Mouse (Mus musculus) lung, embryonic 14.5 days (tissue): Measurements from ENCODE around the gene Srr. TPM values are rescaled to one million over a fixed set of nuclear protein-coding genes. Genes with fewer than 3 reads are reported as not detected.

Source experiments
- ATAC-seq: fragments of 200-750 bp; cut with Nextera tagmentation; 2 replicates; pipeline ENCODE4 v1.8.0; 2017; ENCODE audit warnings: mild to moderate bottlenecking, moderate TSS enrichment, moderate library complexity; ENCODE audit not compliant: insufficient read depth
- DNase-seq: peaks from one replicate; pipeline ENCODE4 v3.0.0-alpha.2; 2015
- H3K27ac ChIP-seq: fragments of 300-500 bp; sonication (generic); 2 replicates; pipeline ENCODE4 v1.5.1; 2014; ENCODE audit warnings: low read depth, mild to moderate bottlenecking, moderate library complexity
- H3K27me3 ChIP-seq: fragments of 300-500 bp; sonication (generic); 2 replicates; pipeline ENCODE4 v1.6.1; 2014; ENCODE audit warnings: low read length, control low read depth; ENCODE audit not compliant: insufficient read depth
- H3K36me3 ChIP-seq: fragments of 300-500 bp; sonication (generic); 2 replicates; pipeline ENCODE4 v1.6.1; 2014; ENCODE audit warnings: control low read depth; ENCODE audit not compliant: insufficient read depth
- H3K4me1 ChIP-seq: fragments of 300-500 bp; sonication (generic); 2 replicates; pipeline ENCODE4 v1.6.1; 2014; ENCODE audit warnings: antibody characterized with exemption, control low read depth; ENCODE audit not compliant: insufficient read depth
- H3K4me2 ChIP-seq: fragments of 300-500 bp; sonication (generic); 2 replicates; pipeline ENCODE4 v1.6.1; 2014; ENCODE audit warnings: mild to moderate bottlenecking
- H3K4me3 ChIP-seq: fragments of 300-500 bp; sonication (generic); 2 replicates; pipeline ENCODE4 v1.5.1; 2014; ENCODE audit warnings: low read depth, low read length
- H3K9ac ChIP-seq: fragments of 300-500 bp; sonication (generic); 2 replicates; pipeline ENCODE4 v1.6.1; 2014
- H3K9me3 ChIP-seq: fragments of 300-500 bp; sonication (generic); 2 replicates; pipeline ENCODE4 v1.6.1; 2016; ENCODE audit warnings: low read depth, low read length, control low read depth
- CTCF ChIP-seq: IDR thresholded peaks from 2 replicates; pipeline ENCODE4 v1.5.1; 2016; ENCODE audit warnings: antibody characterized with exemption, low read depth
- WGBS: fragments of 180-500 bp; shearing (Covaris S2); extraction: QIAGEN DNeasy Blood & Tissue Kit; methylation state at CpG from one replicate; pipeline ENCODE4 v1.1.7; 2014; 5-methylcytosine and 5-hydroxymethylcytosine counted together
- polyA plus RNA-seq: library from polyadenylated mRNA; unstranded; fragments of >200 nt; fragmentation: Nextera tagmentation; extraction: Ambion mirVana; gene quantifications from 2 replicates; pipeline ENCODE4 v1.2.1, GENCODE M21; 2014

Srr gene
- polyA plus RNA-seq, 1 experiment from 2014 or later, result 23.6 TPM

DNA sequence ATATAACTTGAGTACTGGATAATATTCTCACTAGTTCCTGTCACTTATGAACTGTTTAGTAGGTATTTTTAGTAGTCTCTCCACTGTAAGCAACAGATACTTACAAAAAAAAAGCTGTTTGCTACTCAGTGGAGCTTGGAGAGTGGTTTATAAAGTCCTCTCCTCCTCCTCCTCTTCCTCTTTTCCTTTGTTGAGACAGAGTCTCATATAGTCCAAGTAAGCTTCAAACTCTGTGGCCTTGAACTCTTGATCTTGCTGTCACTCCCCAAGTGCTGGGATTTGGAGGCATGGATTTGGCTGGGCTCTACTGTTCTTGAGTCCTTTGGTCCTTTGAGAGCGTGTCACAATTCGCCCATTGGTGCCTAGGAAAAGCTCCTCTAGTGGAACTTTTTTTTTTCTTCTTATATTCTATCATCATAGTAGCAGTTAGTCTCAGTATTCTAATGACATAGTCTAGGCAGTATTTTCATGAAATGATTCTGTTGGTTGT is 1.5 kb upstream of the Srr start:
- Histone ChIP-seq H3K4me1 (peaks cover 4% of the 10 kb centered on the region; the same call in 1 of the 2 replicates), H3K4me2 (peak overlapping the region; percentile 64), H3K4me3 (peak overlapping the region; percentile 89), H3K9ac (no peak overlapping the region), H3K9me3 (no peaks in the 10 kb centered on the region), H3K27me3 (no peaks in the 10 kb centered on the region), H3K36me3 (peaks cover 22% of the 10 kb centered on the region), H3K27ac (no peak overlapping the region)
- TF ChIP-seq CTCF, result no peak
- DNase-seq (no peak), ATAC-seq (no peak)
- WGBS, result 90% methylated on average over 2 of the region's 2 CpGs

- ATAC-seq (peak; percentile 10; the same call in 1 of the 2 replicates), DNase-seq (peak; percentile 62)
- WGBS, result 3% methylated on average over 11 of the region's 11 CpGs
- Histone ChIP-seq H3K27me3 (no peaks in the 10 kb centered on the region), H3K4me3 (peak overlapping the region; percentile 89), H3K36me3 (peaks cover 20% of the 10 kb centered on the region), H3K4me1 (peaks cover 4% of the 10 kb centered on the region; the same call in 1 of the 2 replicates), H3K9ac (peak overlapping the region; percentile 89), H3K9me3 (no peaks in the 10 kb centered on the region), H3K4me2 (peak overlapping the region; percentile 64), H3K27ac (peak overlapping the region; percentile 98)
- no peak for TF ChIP-seq CTCF
These were observed 749 bp upstream of the Srr start for GRCm38 (mm10) chr11:74926388-74927005.

DNA sequence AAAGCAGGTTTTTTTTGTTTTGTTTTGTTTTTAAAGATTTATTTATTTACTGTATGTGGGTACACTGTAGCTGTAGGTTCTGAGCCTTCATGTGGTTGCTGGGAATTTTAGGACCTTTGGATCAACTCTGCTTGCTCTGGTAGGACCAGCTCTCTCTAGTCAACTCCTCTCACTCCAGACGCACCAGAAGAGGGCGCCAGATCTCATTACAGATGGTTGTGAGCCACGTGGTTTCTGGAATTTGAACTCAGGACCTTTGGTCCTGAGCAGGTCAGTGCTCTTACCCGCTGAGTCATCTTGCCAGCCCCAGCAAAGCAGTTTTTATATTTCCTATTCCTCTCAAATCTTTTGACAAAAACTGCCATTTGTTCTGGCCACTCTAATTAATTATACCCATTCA is 1.6 kb downstream of the Srr start:
- H3K27me3 ChIP-seq, result no peaks in the 10 kb centered on the region
- no peaks in the 10 kb centered on the region for H3K9me3 ChIP-seq
- peaks cover 4% of the 10 kb centered on the region; the same call in 1 of the 2 replicates for H3K4me1 ChIP-seq
- ATAC-seq (no peak), DNase-seq (peak; percentile 54)
- no peak overlapping the region for H3K4me2 ChIP-seq
- peak; percentile 41; the same call in 1 of the 2 replicates for TF ChIP-seq CTCF
- H3K4me3 ChIP-seq, result no peak overlapping the region
- 53% methylated on average over 4 of the region's 4 CpGs for WGBS
- H3K27ac ChIP-seq, result no peak overlapping the region
- no peak overlapping the region for H3K9ac ChIP-seq
- peaks cover 5% of the 10 kb centered on the region for H3K36me3 ChIP-seq

GRCm38 (mm10) chr11:74919249-74919648 is 6.5 kb downstream of the Srr start:
- DNase-seq (no peak), ATAC-seq (no peak)
- WGBS, result 74% methylated on average over 6 of the region's 6 CpGs
- Histone ChIP-seq H3K27ac (no peak overlapping the region), H3K9ac (no peak overlapping the region), H3K9me3 (no peaks in the 10 kb centered on the region), H3K27me3 (no peaks in the 10 kb centered on the region), H3K4me1 (no peaks in the 10 kb centered on the region), H3K4me3 (no peak overlapping the region), H3K36me3 (peaks cover 18% of the 10 kb centered on the region; the same call in 1 of the 2 replicates), H3K4me2 (no peak overlapping the region)
- TF ChIP-seq CTCF, result no peak

DNA sequence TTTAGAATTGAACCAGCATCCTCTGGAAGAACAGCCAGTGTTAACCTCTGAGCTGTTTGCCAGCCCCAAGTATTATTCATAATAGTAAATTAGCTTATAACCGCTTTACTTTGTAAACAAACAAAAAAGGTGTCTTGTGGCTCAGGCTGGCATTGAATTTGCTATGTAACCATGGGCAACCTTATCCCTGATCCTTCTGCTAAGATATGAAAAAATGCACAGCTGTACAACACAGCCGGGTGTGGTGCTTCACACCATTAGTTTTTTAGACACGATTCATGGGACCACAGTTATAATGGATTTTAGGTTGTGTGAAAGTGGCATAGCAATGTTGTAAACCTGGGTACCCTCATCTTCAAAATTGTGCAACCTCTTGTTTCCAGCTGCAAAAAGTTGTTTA is 13.3 kb downstream of the Srr start:
- Histone ChIP-seq H3K4me3 (no peak overlapping the region), H3K27me3 (no peaks in the 10 kb centered on the region), H3K9ac (no peak overlapping the region), H3K27ac (no peak overlapping the region), H3K9me3 (no peaks in the 10 kb centered on the region), H3K4me2 (no peak overlapping the region), H3K4me1 (no peaks in the 10 kb centered on the region), H3K36me3 (peaks cover 31% of the 10 kb centered on the region)
- 81% methylated on average over 3 of the region's 3 CpGs for WGBS
- no peak for DNase-seq
- no peak for TF ChIP-seq CTCF
- no peak for ATAC-seq

DNA sequence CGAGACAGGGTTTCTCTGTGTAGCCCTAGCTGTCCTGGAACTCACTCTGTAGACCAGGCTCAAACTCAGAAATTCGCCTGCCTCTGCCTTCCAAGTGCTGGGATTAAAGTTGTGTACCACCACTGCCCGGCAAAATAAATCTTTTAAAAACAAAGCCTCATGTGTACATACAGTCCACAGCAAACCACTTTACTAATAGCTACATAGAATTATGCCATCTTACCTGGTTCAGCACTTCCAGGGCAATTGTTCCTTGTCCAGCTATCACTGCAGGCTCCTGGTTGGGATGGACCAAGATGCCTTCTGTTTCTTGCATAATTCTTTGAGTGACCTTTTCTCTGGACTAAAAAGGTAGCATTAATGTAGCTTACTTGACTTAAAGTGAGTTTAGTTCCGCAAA is 15.8 kb downstream of the Srr start:
- H3K27me3 ChIP-seq, result no peaks in the 10 kb centered on the region
- no peak overlapping the region for H3K27ac ChIP-seq
- peaks cover 56% of the 10 kb centered on the region for H3K36me3 ChIP-seq
- DNase-seq, result no peak
- no peak for ATAC-seq
- WGBS, result 84% methylated on average over 4 of the region's 4 CpGs
- no peak overlapping the region for H3K4me3 ChIP-seq
- no peak overlapping the region for H3K9ac ChIP-seq
- no peak overlapping the region for H3K4me2 ChIP-seq
- H3K4me1 ChIP-seq, result no peaks in the 10 kb centered on the region
- H3K9me3 ChIP-seq, result no peaks in the 10 kb centered on the region
- TF ChIP-seq CTCF, result no peak

DNA sequence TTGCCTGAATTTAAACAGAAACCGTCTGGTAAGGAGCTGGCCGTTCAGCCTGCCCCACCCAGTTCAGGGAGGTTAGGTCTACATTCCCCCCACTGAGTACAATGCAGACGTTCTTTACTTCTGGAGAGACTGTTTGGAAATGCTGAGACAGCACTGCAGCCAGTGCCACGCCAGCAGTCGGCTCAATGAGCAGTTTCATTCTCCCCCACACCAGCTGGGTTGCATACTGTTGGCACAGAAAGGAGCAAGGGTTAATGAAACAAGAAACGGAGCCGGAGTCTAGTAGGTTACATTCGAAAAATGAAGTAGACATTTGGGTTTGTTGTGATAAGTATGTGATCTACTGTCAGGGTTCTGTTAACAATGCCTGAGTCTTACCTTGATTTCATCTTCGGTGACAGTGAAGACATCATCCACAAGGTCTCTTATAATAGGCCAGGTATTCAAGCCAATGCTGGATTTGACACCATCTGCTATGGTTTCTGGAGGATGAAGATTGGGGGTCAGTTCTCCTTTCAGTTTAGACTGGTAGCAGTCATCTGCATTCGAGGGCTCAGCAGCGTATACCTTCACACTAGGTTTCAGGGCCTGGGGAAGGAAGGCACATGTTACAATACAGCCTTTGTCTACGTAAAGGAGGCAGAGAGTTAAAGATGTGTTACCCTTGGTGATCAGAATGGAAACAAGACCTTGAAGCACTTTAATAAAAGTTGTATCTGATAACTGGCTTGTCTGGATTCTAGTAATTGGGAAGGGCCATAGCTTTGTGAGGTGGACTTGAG is 16.9 kb downstream of the Srr start:
- H3K36me3 ChIP-seq, result peaks cover 67% of the 10 kb centered on the region
- WGBS, result 73% methylated on average over 12 of the region's 12 CpGs

More for the DNA sequence above, 16.9 kb downstream of the Srr start:
- no peak for ATAC-seq
- no peaks in the 10 kb centered on the region for H3K9me3 ChIP-seq
- no peak for TF ChIP-seq CTCF
- no peaks in the 10 kb centered on the region for H3K27me3 ChIP-seq
- H3K4me2 ChIP-seq, result no peak overlapping the region
- DNase-seq, result no peak
- H3K27ac ChIP-seq, result no peak overlapping the region
- no peak overlapping the region for H3K9ac ChIP-seq
- no peaks in the 10 kb centered on the region for H3K4me1 ChIP-seq
- no peak overlapping the region for H3K4me3 ChIP-seq
